Mouse (Mus musculus) stomach, embryonic 15.5 days (tissue): ENCODE measurements around the gene Cnih1. TPM values are rescaled to one million over a fixed set of nuclear protein-coding genes. Genes with fewer than 3 reads are reported as not detected.
"Not testable (repeated sequence)": the region's sequence is repeated elsewhere in the genome, so short reads cannot be mapped to it uniquely, and the experiment has no call there.

ENCODE experiments used
- ATAC-seq: fragments of 200-750 bp; cut with Nextera tagmentation; 2 replicates; pipeline ENCODE4 v1.8.0; 2017; ENCODE audit warnings: low read depth, moderate number of reproducible peaks, moderate TSS enrichment; ENCODE audit not compliant: insufficient read depth, low FRiP score
- H3K27ac ChIP-seq: fragments of 300-500 bp; sonication (generic); 2 replicates; pipeline ENCODE4 v1.5.1; 2015; ENCODE audit warnings: mild to moderate bottlenecking, inconsistent platforms
- H3K27me3 ChIP-seq: fragments of 300-500 bp; sonication (generic); replicated peaks from 2 replicates; pipeline ENCODE4 v1.6.1; 2015; ENCODE audit warnings: inconsistent platforms
- H3K36me3 ChIP-seq: fragments of 300-500 bp; sonication (generic); 2 replicates; pipeline ENCODE4 v1.6.1; 2015; ENCODE audit warnings: inconsistent platforms
- H3K4me1 ChIP-seq: fragments of 300-500 bp; sonication (generic); 2 replicates; pipeline ENCODE4 v1.6.1; 2015; ENCODE audit warnings: inconsistent platforms
- H3K4me2 ChIP-seq: fragments of 300-500 bp; sonication (generic); 2 replicates; pipeline ENCODE4 v1.6.1; 2015; ENCODE audit warnings: mild to moderate bottlenecking, inconsistent platforms
- H3K4me3 ChIP-seq: fragments of 300-500 bp; sonication (generic); replicated peaks from 2 replicates; pipeline ENCODE4 v1.5.1; 2015; ENCODE audit warnings: inconsistent platforms
- H3K9ac ChIP-seq: fragments of 300-500 bp; sonication (generic); 2 replicates; pipeline ENCODE4 v1.6.1; 2015; ENCODE audit warnings: inconsistent platforms
- H3K9me3 ChIP-seq: fragments of 300-500 bp; sonication (generic); 2 replicates; pipeline ENCODE4 v1.6.1; 2016; ENCODE audit warnings: inconsistent platforms
- WGBS: fragments of 180-500 bp; shearing (Covaris S2); methylation state at CpG from one replicate; pipeline ENCODE4 v1.1.7; 2015; 5-methylcytosine and 5-hydroxymethylcytosine counted together
- polyA plus RNA-seq: library from polyadenylated mRNA; unstranded; fragments of >200 nt; fragmentation: Nextera tagmentation; extraction: Ambion mirVana; gene quantifications from 2 replicates; pipeline ENCODE4 v1.2.1, GENCODE M21; 2015

The Cnih1 gene
- polyA plus RNA-seq, 1 experiment from 2014 or later, result 186 TPM

DNA sequence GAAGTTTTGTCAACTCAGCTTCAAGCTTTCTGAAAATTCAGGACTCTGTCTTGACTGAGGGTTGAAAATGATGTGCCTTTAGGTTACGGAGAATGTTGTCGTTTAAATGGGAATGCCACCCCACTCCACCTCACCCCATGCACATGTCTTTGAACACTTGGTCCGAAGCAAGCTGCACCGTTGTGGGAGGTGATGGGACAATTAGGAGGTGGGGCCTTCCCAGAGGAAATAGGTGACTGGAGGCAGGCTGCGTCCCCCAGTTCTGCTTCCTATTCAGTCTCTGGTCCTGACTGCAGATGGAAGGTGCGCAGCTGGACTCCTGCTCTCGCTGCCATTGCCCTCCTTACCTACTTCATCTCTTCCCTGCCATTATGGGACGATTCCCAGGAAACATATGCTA is 32.4 kb downstream of the Cnih1 start:
- H3K27me3 ChIP-seq, result no peaks in the 10 kb centered on the region
- H3K4me1 ChIP-seq, result peaks cover 2% of the 10 kb centered on the region; the same call in 1 of the 2 replicates
- H3K4me2 ChIP-seq, result no peak overlapping the region
- no peaks in the 10 kb centered on the region for H3K36me3 ChIP-seq
- no peak for ATAC-seq
- 92% methylated on average over 8 of the region's 8 CpGs for WGBS
- no peak overlapping the region for H3K4me3 ChIP-seq
- H3K9ac ChIP-seq, result no peak overlapping the region
- no peaks in the 10 kb centered on the region for H3K9me3 ChIP-seq
- no peak overlapping the region for H3K27ac ChIP-seq

DNA sequence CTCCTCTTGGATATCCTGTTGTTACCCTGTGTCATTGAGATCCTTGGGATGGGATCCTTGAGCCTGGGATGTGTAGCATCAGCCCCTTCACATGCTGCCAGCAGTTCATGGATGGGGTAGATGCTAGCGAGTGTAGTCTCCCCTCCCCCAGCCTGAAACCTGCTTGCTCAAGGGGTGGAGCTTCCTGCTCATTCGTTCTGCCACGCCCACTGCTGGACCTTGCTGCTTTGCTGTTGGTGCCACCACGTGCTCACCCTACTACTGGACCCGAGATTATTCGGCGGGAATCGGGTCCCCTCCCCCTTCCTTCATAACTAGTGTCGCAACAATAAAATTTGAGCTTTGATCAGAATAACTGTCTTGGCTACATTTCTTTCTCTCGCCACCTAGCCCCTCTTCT is 33.8 kb downstream of the Cnih1 start:
- H3K9me3 ChIP-seq, ATAC-seq, H3K4me3 ChIP-seq, H3K36me3 ChIP-seq, H3K4me1 ChIP-seq, H3K27me3 ChIP-seq, H3K4me2 ChIP-seq, H3K27ac ChIP-seq, H3K9ac ChIP-seq: not testable (repeated sequence)
- WGBS, result 67% methylated on average over 10 of the region's 10 CpGs

DNA sequence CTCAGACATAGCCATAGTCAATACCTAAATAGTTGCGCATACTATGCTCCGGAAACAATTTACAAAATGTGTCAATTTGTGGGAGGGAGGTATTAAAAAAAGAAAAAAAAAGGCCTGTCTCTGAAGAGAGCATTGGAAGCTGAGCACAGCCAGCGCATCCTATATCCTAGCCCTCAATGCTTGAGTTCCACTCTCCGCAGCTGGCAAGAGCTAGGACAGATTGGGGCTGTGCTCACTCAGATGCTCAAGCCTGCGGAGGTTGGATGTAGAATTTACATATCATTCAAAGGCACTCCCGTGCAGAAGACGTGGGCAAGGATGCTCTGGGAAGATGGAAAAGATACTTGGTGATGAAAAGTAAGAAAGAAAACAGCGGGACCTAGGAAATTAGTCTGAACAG is 42.8 kb downstream of the Cnih1 start:
- no peaks in the 10 kb centered on the region for H3K4me1 ChIP-seq
- H3K9me3 ChIP-seq, result no peaks in the 10 kb centered on the region
- H3K9ac ChIP-seq, result no peak overlapping the region
- H3K4me2 ChIP-seq, result no peak overlapping the region
- no peaks in the 10 kb centered on the region for H3K27me3 ChIP-seq
- H3K27ac ChIP-seq, result no peak overlapping the region
- H3K4me3 ChIP-seq, result no peak overlapping the region
- 90% methylated on average over 8 of the region's 8 CpGs for WGBS
- ATAC-seq, result no peak
- no peaks in the 10 kb centered on the region for H3K36me3 ChIP-seq

DNA sequence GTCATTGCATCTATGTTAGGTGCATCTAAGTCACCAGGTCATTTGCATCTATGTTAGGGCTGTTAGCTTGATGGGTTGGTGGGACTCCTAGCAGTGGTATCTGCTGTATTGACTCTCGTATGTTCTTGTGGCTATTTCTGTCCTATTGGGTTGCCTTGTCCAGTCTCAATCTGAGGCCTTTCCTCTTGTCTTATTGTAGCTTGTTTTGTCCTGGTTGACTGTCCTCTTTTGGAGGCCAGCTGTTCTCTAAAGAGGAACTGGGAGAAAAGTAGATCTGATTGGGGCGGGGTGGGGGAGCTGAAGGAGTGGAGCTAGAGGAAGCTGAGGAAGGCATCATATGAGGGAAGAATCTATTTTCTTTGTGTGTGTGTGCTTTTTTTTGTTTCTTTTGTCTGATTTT is 45.5 kb downstream of the Cnih1 start:
- Histone ChIP-seq H3K4me1 (no peaks in the 10 kb centered on the region), H3K4me2 (no peak overlapping the region), H3K4me3 (no peak overlapping the region), H3K36me3 (no peaks in the 10 kb centered on the region), H3K27me3 (no peaks in the 10 kb centered on the region), H3K27ac (no peak overlapping the region), H3K9me3 (no peaks in the 10 kb centered on the region), H3K9ac (no peak overlapping the region)
- WGBS, result 87% methylated on average over 2 of the region's 2 CpGs
- no peak for ATAC-seq

DNA sequence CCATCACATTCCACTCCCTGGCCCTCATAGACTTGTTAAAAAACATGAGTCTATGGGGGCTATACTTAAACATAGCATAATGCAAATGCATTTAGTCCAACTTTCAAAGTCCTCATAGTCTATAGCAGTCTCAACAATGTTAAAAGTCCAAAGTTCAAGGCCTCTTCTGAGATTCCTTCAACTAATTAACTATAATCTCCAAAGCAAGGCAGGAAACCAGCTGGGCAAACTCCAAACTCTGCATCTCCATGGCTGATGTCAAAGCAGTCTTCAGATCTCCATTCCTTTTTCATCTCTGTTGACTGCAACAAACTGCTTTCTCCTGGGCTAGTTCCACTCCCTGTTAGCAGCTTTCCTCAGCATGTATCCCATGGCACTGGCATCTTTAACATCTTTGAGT is 50.9 kb downstream of the Cnih1 start:
- not testable (repeated sequence) for H3K4me1 ChIP-seq, H3K9ac ChIP-seq, ATAC-seq, H3K27ac ChIP-seq, H3K4me3 ChIP-seq, H3K36me3 ChIP-seq, H3K27me3 ChIP-seq, H3K9me3 ChIP-seq, H3K4me2 ChIP-seq

DNA sequence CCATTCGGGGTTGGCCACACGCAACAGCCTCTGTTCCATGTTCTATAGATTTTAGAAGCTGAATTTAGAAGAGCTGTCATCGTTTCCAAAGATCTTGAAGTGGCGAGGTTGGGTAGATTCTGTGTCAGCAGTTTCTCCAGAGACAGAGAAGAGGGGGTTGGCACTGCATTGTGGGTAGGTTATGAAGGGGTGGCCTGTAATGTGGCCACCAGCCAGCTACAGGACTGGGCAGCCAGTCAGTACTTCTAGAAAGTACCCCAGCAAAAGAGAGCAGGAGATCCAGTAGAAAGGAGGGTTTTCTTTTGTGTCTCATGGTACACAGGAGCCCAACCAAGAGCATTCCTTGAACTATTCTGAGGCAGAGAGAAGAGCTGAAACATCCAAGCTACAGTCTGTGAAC is 51.8 kb downstream of the Cnih1 start:
- no peaks in the 10 kb centered on the region for H3K4me1 ChIP-seq
- no peak for ATAC-seq
- H3K4me3 ChIP-seq, result no peak overlapping the region
- H3K4me2 ChIP-seq, result no peak overlapping the region
- 86% methylated on average over 4 of the region's 4 CpGs for WGBS
- no peak overlapping the region for H3K9ac ChIP-seq
- no peaks in the 10 kb centered on the region for H3K36me3 ChIP-seq
- no peaks in the 10 kb centered on the region for H3K27me3 ChIP-seq
- no peak overlapping the region for H3K27ac ChIP-seq
- H3K9me3 ChIP-seq, result no peaks in the 10 kb centered on the region

DNA sequence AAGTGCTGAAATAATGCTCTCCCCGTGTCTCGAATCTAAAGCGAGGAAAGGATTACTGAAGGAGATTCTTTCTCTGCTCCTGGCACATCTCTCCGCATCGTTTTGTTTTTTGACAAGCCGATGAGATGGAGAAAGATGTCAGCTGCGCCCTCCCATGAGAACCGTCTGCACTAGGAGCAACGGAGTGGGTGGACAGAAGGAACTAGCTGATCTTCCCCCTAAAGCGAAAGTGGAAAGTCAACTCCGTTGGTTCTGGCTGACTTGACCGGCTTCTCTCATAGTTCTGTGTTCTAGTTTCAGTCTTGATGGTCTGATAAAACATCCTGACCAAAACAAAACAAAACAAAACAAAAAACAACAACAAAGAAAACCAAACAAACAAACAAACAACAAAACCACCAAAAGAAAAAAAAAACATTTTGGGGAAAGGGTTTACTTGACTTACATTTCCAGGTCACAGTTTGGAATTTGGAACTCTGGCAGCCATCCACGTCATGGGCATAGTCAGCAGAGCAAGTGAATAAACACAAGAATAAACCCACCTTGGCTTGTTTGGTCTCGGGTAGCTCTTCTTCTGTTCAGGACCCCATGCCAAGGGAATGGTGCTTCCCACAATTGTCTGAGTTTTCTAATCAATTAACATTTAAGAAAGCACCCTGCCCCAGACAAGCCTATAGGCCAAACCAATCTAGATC is 53.3 kb downstream of the Cnih1 start:
- Histone ChIP-seq H3K4me3 (no peak overlapping the region), H3K4me1 (no peaks in the 10 kb centered on the region), H3K9me3 (no peaks in the 10 kb centered on the region), H3K27ac (no peak overlapping the region), H3K4me2 (no peak overlapping the region), H3K9ac (no peak overlapping the region), H3K36me3 (no peaks in the 10 kb centered on the region), H3K27me3 (no peaks in the 10 kb centered on the region)
- no peak for ATAC-seq
- WGBS, result 79% methylated on average over 14 of the region's 14 CpGs

DNA sequence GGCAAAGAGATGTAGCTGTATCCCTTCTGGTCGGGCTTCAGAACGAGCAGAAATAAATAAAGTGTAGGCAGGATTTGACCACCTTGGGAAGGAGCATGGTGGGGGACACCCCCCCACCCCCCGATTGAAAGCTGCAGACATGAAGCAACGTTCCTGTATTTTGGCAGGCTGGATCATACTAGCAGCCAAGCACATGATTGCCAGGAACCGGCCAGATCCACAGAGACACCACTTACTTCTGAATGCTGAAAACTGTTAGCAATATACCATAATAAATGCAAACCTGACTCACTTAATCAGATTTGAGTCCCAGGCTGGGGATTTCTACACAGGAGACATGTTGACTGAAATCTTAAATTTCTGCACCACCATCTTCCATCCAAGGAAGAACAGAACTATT is 53.9 kb downstream of the Cnih1 start:
- Histone ChIP-seq H3K4me3 (no peak overlapping the region), H3K27ac (no peak overlapping the region), H3K27me3 (no peaks in the 10 kb centered on the region), H3K9ac (no peak overlapping the region), H3K9me3 (no peaks in the 10 kb centered on the region), H3K4me2 (no peak overlapping the region), H3K4me1 (no peaks in the 10 kb centered on the region), H3K36me3 (no peaks in the 10 kb centered on the region)
- ATAC-seq, result no peak
- WGBS, result 67% methylated on average over 5 of the region's 5 CpGs

DNA sequence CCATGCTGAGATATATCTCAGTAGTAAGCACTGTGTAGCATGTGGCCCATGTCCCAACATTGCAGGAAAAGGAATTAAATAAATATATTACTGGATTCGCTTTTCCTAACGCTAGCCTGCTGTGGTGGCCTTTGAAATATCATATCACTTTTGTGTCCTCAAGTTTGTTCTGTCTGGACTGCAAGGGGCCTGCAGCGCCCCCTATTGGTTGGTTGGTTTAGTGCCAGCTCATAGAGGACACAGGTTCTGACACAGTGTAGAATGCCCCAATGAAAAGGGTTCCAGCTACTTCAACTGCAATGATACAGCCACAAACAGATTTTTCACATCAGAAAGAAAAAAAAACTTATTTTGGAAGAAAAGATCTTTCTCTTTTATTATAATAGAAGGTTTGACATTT is 62.5 kb downstream of the Cnih1 start:
- H3K27me3 ChIP-seq, result no peaks in the 10 kb centered on the region
- no peaks in the 10 kb centered on the region for H3K9me3 ChIP-seq
- no peak overlapping the region for H3K4me2 ChIP-seq
- no peaks in the 10 kb centered on the region for H3K4me1 ChIP-seq
- H3K36me3 ChIP-seq, result no peaks in the 10 kb centered on the region
- H3K27ac ChIP-seq, result no peak overlapping the region
- ATAC-seq, result no peak
- H3K9ac ChIP-seq, result no peak overlapping the region
- H3K4me3 ChIP-seq, result no peak overlapping the region
- 47% methylated on average over 3 of the region's 3 CpGs for WGBS

Other genes with a start within 250 kb of the Cnih1 start
- gene Cdkn3, start 27.9 kb downstream of the Cnih1 start, polyA plus RNA-seq, result 58.8 and 60.6 TPM in 2 replicates
- gene Gmfb, start 33.8 kb upstream of the Cnih1 start, polyA plus RNA-seq, result 48.5 and 51.3 TPM in 2 replicates
- gene Cgrrf1, start 43.7 kb upstream of the Cnih1 start, polyA plus RNA-seq, result 22.6 and 27.3 TPM in 2 replicates
- gene Samd4, start 94.4 kb upstream of the Cnih1 start, polyA plus RNA-seq, result 7.1 and 8.0 TPM in 2 replicates